Mouse (Mus musculus): ENCODE measurements around the gene Ccdc85c. TPM values are rescaled to one million over a fixed set of nuclear protein-coding genes. Genes with fewer than 3 reads are reported as not detected.

Gene Ccdc85c
- polyA plus RNA-seq, 1 experiment from 2014 or later: 17.8 TPM

GRCm38 (mm10) chr12:108206641-108207040 is 68.6 kb downstream of the Ccdc85c start:
- Histone ChIP-seq H3K36me3 (ENCODE audit: control insufficient read depth, insufficient read depth, low read length) (peaks cover 2% of the 10 kb centered on the region; the same call in 1 of the 2 replicates), H3K4me2 (replicated peaks; ENCODE audit: low read depth, low read length) (no peak overlapping the region), H3K9me3 (ENCODE audit: control insufficient read depth, low read length) (no peaks in the 10 kb centered on the region), H3K27me3 (ENCODE audit: control insufficient read depth, insufficient read depth, low read length) (no peaks in the 10 kb centered on the region), H3K27ac (ENCODE audit: low read depth, low read length) (no peak overlapping the region), H3K4me1 (replicated peaks; ENCODE audit: control insufficient read depth, insufficient read depth, low read length) (no peaks in the 10 kb centered on the region; the same call in 1 of the 2 replicates), H3K9ac (ENCODE audit: low read depth, low read length) (no peak overlapping the region), H3K4me3 (ENCODE audit: low read depth, low read length) (no peak overlapping the region)
- DNase-seq (ENCODE audit: low spot score): peak; percentile 94
- 11% methylated on average over 5 of the region's 5 CpGs for WGBS
- peak; percentile 67 for ATAC-seq (ENCODE audit: low FRiP score)

DNA sequence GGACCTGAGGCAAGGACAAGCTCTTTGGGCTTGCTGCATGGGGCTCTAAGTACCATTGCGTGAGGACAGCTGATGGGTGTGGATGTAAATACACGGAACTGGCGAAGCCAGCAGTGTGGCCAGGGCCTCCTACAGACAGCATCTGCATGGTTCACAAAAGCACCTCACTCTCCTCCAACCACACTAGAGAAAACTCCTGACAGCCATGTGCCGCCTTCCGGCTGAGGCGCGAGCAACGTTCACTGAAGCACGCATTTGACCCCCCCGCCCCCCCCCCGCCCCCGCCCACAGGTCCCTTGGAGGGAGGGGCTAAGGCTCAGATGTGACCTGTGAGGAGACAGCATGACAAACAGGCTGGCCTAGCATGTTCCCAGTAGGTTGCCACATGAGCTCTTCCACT is 70.2 kb downstream of the Ccdc85c start:
- Histone ChIP-seq H3K4me1 (replicated peaks; ENCODE audit: control insufficient read depth, insufficient read depth, low read length) (no peaks in the 10 kb centered on the region; the same call in 1 of the 2 replicates), H3K36me3 (ENCODE audit: control insufficient read depth, insufficient read depth, low read length) (peaks cover 6% of the 10 kb centered on the region; the same call in 1 of the 2 replicates), H3K9ac (ENCODE audit: low read depth, low read length) (no peak overlapping the region), H3K9me3 (ENCODE audit: control insufficient read depth, low read length) (no peaks in the 10 kb centered on the region), H3K4me3 (ENCODE audit: low read depth, low read length) (no peak overlapping the region), H3K27ac (ENCODE audit: low read depth, low read length) (no peak overlapping the region), H3K4me2 (replicated peaks; ENCODE audit: low read depth, low read length) (no peak overlapping the region), H3K27me3 (ENCODE audit: control insufficient read depth, insufficient read depth, low read length) (no peaks in the 10 kb centered on the region)
- ATAC-seq (ENCODE audit: low FRiP score) (no peak), DNase-seq (ENCODE audit: low spot score) (no peak)
- 67% methylated on average over 12 of the region's 12 CpGs for WGBS

DNA sequence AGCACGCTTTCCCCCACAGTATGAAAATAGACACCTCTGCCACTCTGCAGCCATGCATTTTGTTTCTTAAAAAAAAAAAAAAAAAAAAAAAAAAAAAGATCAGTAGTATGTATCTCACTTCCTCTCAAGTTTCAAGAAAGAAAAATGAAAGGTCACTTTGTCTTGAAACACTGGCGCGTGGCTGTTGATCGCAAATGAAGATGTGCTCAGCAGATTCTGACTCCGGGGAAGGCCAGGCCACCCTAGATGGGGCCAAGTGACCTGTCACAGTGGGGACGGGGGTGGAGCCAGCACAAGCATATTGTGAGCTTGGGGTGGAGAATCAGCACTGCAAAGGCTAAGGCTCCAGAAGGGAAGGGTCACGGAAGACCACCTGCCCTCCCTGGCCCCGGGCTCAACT is 71.3 kb downstream of the Ccdc85c start:
- Histone ChIP-seq H3K27me3 (ENCODE audit: control insufficient read depth, insufficient read depth, low read length) (no peaks in the 10 kb centered on the region), H3K4me1 (replicated peaks; ENCODE audit: control insufficient read depth, insufficient read depth, low read length) (no peaks in the 10 kb centered on the region; the same call in 1 of the 2 replicates), H3K9me3 (ENCODE audit: control insufficient read depth, low read length) (no peaks in the 10 kb centered on the region), H3K4me2 (replicated peaks; ENCODE audit: low read depth, low read length) (no peak overlapping the region), H3K36me3 (ENCODE audit: control insufficient read depth, insufficient read depth, low read length) (peaks cover 6% of the 10 kb centered on the region), H3K4me3 (ENCODE audit: low read depth, low read length) (no peak overlapping the region), H3K27ac (ENCODE audit: low read depth, low read length) (0 out of 2 replicates have a peak overlapping the region, but pooled peaks have one; percentile 21), H3K9ac (ENCODE audit: low read depth, low read length) (no peak overlapping the region)
- no peak for DNase-seq (ENCODE audit: low spot score)
- WGBS: 52% methylated on average over 8 of the region's 8 CpGs
- no peak for ATAC-seq (ENCODE audit: low FRiP score)

- no peaks in the 10 kb centered on the region for H3K4me1 ChIP-seq (replicated peaks; ENCODE audit: control insufficient read depth, insufficient read depth, low read length)
- WGBS: 93% methylated on average over 1 of the region's 1 CpGs
Observed at GRCm38 (mm10) chr12:108200094-108200493, 75.1 kb downstream of the Ccdc85c start.

GRCm38 (mm10) chr12:108198447-108198846 is 76.8 kb downstream of the Ccdc85c start:
- Histone ChIP-seq H3K36me3 (ENCODE audit: control insufficient read depth, insufficient read depth, low read length) (peaks cover 17% of the 10 kb centered on the region), H3K27ac (ENCODE audit: low read depth, low read length) (no peak overlapping the region), H3K4me2 (replicated peaks; ENCODE audit: low read depth, low read length) (no peak overlapping the region), H3K27me3 (ENCODE audit: control insufficient read depth, insufficient read depth, low read length) (no peaks in the 10 kb centered on the region), H3K4me1 (replicated peaks; ENCODE audit: control insufficient read depth, insufficient read depth, low read length) (no peaks in the 10 kb centered on the region), H3K4me3 (ENCODE audit: low read depth, low read length) (no peak overlapping the region), H3K9ac (ENCODE audit: low read depth, low read length) (no peak overlapping the region), H3K9me3 (ENCODE audit: control insufficient read depth, low read length) (no peaks in the 10 kb centered on the region)
- 87% methylated on average over 4 of the region's 4 CpGs for WGBS
- ATAC-seq (ENCODE audit: low FRiP score) (no peak), DNase-seq (ENCODE audit: low spot score) (no peak)

More at GRCm38 (mm10) chr12:108200094-108200493, 75.1 kb downstream of the Ccdc85c start:
- H3K4me3 ChIP-seq (ENCODE audit: low read depth, low read length): no peak overlapping the region
- H3K36me3 ChIP-seq (ENCODE audit: control insufficient read depth, insufficient read depth, low read length): peaks cover 17% of the 10 kb centered on the region
- no peaks in the 10 kb centered on the region for H3K27me3 ChIP-seq (ENCODE audit: control insufficient read depth, insufficient read depth, low read length)
- H3K9me3 ChIP-seq (ENCODE audit: control insufficient read depth, low read length): no peaks in the 10 kb centered on the region
- ATAC-seq (ENCODE audit: low FRiP score) (no peak), DNase-seq (ENCODE audit: low spot score) (no peak)
- H3K4me2 ChIP-seq (replicated peaks; ENCODE audit: low read depth, low read length): no peak overlapping the region
- no peak overlapping the region for H3K9ac ChIP-seq (ENCODE audit: low read depth, low read length)
- no peak overlapping the region for H3K27ac ChIP-seq (ENCODE audit: low read depth, low read length)

DNA sequence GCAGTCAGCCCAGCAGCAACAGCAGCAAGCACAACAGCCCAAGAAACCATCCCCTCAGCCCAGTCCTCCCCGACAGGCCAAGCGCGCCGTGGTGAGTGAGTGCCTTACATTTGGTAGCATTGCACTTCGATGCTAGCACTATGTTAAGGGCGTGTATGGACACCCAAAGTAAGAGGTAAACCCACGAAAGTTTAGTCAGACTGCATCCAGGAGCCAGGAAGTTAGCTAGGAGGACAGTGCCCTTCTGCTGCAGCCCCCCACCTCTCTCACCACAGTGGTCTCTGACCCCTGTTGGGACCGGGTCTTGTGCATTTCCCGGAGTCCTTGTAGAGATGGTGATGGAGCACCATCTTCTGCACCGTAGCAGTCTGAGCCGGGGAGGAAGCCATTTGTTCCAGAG is 79.5 kb downstream of the Ccdc85c start:
- no peak for ATAC-seq (ENCODE audit: low FRiP score)
- Histone ChIP-seq H3K27ac (ENCODE audit: low read depth, low read length) (no peak overlapping the region), H3K36me3 (ENCODE audit: control insufficient read depth, insufficient read depth, low read length) (peaks cover 15% of the 10 kb centered on the region), H3K9ac (ENCODE audit: low read depth, low read length) (no peak overlapping the region), H3K4me2 (replicated peaks; ENCODE audit: low read depth, low read length) (no peak overlapping the region), H3K4me1 (replicated peaks; ENCODE audit: control insufficient read depth, insufficient read depth, low read length) (no peaks in the 10 kb centered on the region), H3K27me3 (ENCODE audit: control insufficient read depth, insufficient read depth, low read length) (no peaks in the 10 kb centered on the region), H3K4me3 (ENCODE audit: low read depth, low read length) (no peak overlapping the region), H3K9me3 (ENCODE audit: control insufficient read depth, low read length) (no peaks in the 10 kb centered on the region)
- WGBS: 94% methylated on average over 11 of the region's 11 CpGs
- no peak for DNase-seq (ENCODE audit: low spot score)

GRCm38 (mm10) chr12:108193878-108194277 is 81.3 kb downstream of the Ccdc85c start:
- no peaks in the 10 kb centered on the region for H3K9me3 ChIP-seq (ENCODE audit: control insufficient read depth, low read length)
- WGBS: 96% methylated on average over 5 of the region's 5 CpGs
- DNase-seq (ENCODE audit: low spot score) (no peak), ATAC-seq (ENCODE audit: low FRiP score) (no peak)
- peaks cover 14% of the 10 kb centered on the region for H3K36me3 ChIP-seq (ENCODE audit: control insufficient read depth, insufficient read depth, low read length)
- H3K4me3 ChIP-seq (ENCODE audit: low read depth, low read length): no peak overlapping the region
- no peak overlapping the region for H3K27ac ChIP-seq (ENCODE audit: low read depth, low read length)
- no peak overlapping the region for H3K4me2 ChIP-seq (replicated peaks; ENCODE audit: low read depth, low read length)
- no peak overlapping the region for H3K9ac ChIP-seq (ENCODE audit: low read depth, low read length)
- H3K4me1 ChIP-seq (replicated peaks; ENCODE audit: control insufficient read depth, insufficient read depth, low read length): no peaks in the 10 kb centered on the region
- no peaks in the 10 kb centered on the region for H3K27me3 ChIP-seq (ENCODE audit: control insufficient read depth, insufficient read depth, low read length)

GRCm38 (mm10) chr12:108187541-108188091 is 87.6 kb downstream of the Ccdc85c start:
- H3K4me1 ChIP-seq (replicated peaks; ENCODE audit: control insufficient read depth, insufficient read depth, low read length): no peaks in the 10 kb centered on the region
- WGBS: 91% methylated on average over 6 of the region's 6 CpGs
- 0 out of 2 replicates have a peak, but pooled peaks cover 5% of the 10 kb centered on the region for H3K36me3 ChIP-seq (ENCODE audit: control insufficient read depth, insufficient read depth, low read length)
- no peak for ATAC-seq (ENCODE audit: low FRiP score)
- DNase-seq (ENCODE audit: low spot score): no peak
- H3K9me3 ChIP-seq (ENCODE audit: control insufficient read depth, low read length): no peaks in the 10 kb centered on the region
- no peaks in the 10 kb centered on the region for H3K27me3 ChIP-seq (ENCODE audit: control insufficient read depth, insufficient read depth, low read length)
- H3K4me2 ChIP-seq (replicated peaks; ENCODE audit: low read depth, low read length): no peak overlapping the region
- no peak overlapping the region for H3K4me3 ChIP-seq (ENCODE audit: low read depth, low read length)
- H3K9ac ChIP-seq (ENCODE audit: low read depth, low read length): no peak overlapping the region
- no peak overlapping the region for H3K27ac ChIP-seq (ENCODE audit: low read depth, low read length)

GRCm38 (mm10) chr12:108181716-108182115 is 93.5 kb downstream of the Ccdc85c start:
- H3K27ac ChIP-seq (ENCODE audit: low read depth, low read length): no peak overlapping the region
- DNase-seq (ENCODE audit: low spot score) (no peak), ATAC-seq (ENCODE audit: low FRiP score) (no peak)
- 95% methylated on average over 6 of the region's 6 CpGs for WGBS
- no peak overlapping the region for H3K4me2 ChIP-seq (replicated peaks; ENCODE audit: low read depth, low read length)
- H3K4me3 ChIP-seq (ENCODE audit: low read depth, low read length): no peak overlapping the region
- no peaks in the 10 kb centered on the region for H3K9me3 ChIP-seq (ENCODE audit: control insufficient read depth, low read length)
- no peaks in the 10 kb centered on the region for H3K36me3 ChIP-seq (ENCODE audit: control insufficient read depth, insufficient read depth, low read length)
- peaks cover 6% of the 10 kb centered on the region for H3K4me1 ChIP-seq (replicated peaks; ENCODE audit: control insufficient read depth, insufficient read depth, low read length)
- H3K27me3 ChIP-seq (ENCODE audit: control insufficient read depth, insufficient read depth, low read length): no peaks in the 10 kb centered on the region
- H3K9ac ChIP-seq (ENCODE audit: low read depth, low read length): no peak overlapping the region

Data from hindbrain, embryonic 11.5 days (tissue).